Mouse (Mus musculus) megakaryocyte, embryonic 14.5 days (primary cell): ENCODE data around the gene Obsl1.

Experiments used
- FLI1 ChIP-seq: IDR thresholded peaks from 2 replicates; pipeline ENCODE4 v1.6.1; 2012; ENCODE audit warnings: low read length, inconsistent platforms, mixed read lengths
- GATA1 ChIP-seq: IDR thresholded peaks from 3 replicates; pipeline ENCODE4 v1.6.1; 2012; ENCODE audit warnings: mixed read lengths, low read length, inconsistent platforms, borderline replicate concordance

DNA sequence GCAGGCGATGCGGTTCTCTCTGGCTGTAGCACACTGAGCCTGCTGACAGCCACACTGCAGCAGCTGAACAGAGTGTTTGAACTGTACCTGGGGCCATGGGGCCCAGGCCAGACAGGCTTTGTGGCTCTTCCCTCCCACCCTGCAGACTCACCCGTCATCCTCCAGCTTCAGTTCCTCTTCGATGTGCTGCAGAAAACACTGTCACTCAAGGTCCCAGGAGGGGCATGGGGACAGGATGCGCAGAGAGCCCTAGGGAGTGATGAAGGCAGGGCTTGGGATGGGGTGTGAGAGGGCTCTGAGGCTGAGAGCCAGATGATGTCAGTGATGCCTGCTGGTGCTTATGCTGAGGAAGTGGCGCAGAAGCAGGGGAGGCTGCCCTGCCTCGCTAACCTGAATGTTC lies 18.4 kb upstream of the Obsl1 start:
- TF ChIP-seq GATA1 (no peak), FLI1 (no peak)
